Mouse (Mus musculus): ENCODE measurements at regions not wholly inside any gene's neighbourhood (a gene's known extent, or its start where the extent isn't known, plus 50 kb on each side); places are given as distances from the start of the nearest gene placed in this dataset.

DNA sequence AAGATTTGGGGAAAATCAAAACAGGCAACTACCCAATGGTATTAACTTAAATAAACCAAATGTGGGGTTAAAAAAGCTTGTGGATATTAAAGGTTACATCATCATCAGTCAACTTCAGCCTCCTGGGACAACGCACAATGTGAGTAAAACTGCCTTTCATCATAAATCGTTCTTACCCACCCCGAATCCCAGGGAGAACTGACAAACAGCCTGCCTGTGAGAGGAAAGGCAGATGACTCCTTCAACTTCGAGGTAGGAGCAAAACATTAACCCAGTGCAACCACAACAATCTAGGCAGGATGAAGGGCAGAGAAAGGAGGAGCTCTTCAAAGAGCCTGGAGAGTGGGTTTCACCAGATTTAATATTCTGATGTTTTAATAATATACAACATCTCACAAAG is 135.3 kb upstream of the Gm37988 start:
- no peak for DNase-seq (ENCODE audit: low spot score)

GRCm38 (mm10) chr1:4687605-4688004 is 120.1 kb upstream of the Gm37988 start:
- no peak for DNase-seq (ENCODE audit: low spot score)

- no peak for DNase-seq (ENCODE audit: low spot score)
Measured at GRCm38 (mm10) chr1:4689096-4689495, 118.6 kb upstream of the Gm37988 start.

GRCm38 (mm10) chr1:4703316-4703715 is 104.4 kb upstream of the Gm37988 start:
- no peak for DNase-seq (ENCODE audit: low spot score)

- DNase-seq (ENCODE audit: low spot score), result no peak
Measured at GRCm38 (mm10) chr1:4706171-4706570, 101.5 kb upstream of the Gm37988 start.

GRCm38 (mm10) chr1:4722333-4722931 is 85.3 kb upstream of the Gm37988 start:
- no peak for DNase-seq (ENCODE audit: low spot score)

All from ovary, postnatal 14 days (tissue).